Mouse (Mus musculus): ENCODE results near the gene Klf14. TPM values are rescaled to one million over a fixed set of nuclear protein-coding genes. Genes with fewer than 3 reads are reported as not detected.

Klf14 gene
- 0.19 and 0.27 TPM in 2 replicates for polyA plus RNA-seq (2016; fragmentation: Nextera tagmentation; extraction: Ambion mirVana)

DNA sequence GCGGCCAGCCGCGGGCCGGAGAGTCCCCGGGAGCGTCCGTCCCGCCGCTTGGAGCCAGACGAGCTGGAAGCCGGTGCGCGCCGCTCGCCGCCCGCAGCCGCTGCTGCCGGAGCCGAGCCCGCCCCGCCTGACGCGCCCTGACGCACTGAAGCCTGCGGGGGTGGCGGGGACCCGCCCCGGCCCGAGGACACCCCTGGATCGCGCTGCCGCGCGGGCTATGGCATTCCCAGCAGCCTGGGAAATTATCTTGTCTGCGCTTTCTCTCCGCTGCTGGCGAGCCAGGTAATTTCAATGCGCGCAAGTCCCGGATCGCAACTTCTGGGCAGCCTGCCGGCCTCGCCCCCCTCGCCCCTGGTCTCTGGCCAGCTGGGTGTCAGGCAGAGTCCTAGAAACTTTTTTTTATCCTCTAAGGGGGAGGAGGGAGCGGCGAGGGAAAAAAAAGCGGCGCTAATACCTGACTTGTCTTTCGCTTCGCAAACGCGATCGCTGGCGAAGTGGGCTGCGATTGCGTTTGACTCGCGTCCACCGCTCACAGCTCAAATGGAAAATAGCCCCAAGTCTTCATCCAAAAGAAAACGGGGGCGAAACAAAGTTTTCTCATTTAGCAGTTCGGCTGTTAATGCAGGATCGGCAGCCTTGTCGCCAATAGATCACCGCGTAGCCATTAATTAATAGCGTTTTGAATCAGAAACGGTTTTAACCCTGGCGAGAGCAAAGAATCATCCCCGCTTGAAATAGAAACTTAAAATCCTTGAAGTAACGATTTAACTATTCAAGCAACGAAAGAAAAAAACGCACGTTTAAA, at the start of gene Klf14:
Gene Klf14 (minus strand): TSS at position 343 of the 805 bp plus-strand sequence.
- Histone ChIP-seq H3K4me1 (peaks cover 14% of the 10 kb centered on the region), H3K4me3 (replicated peaks) (peak within 1 kb of the TSS; percentile 54), H3K9me3 (peaks cover 21% of the 10 kb centered on the region), H3K27ac (no peak within 1 kb of the TSS), H3K36me3 (replicated peaks) (no peaks in the 10 kb centered on the region), H3K9ac (0 out of 2 replicates have a peak within 1 kb of the TSS, but pooled peaks have one; percentile 33), H3K4me2 (peak within 1 kb of the TSS; percentile 80), H3K27me3 (peaks cover 68% of the 10 kb centered on the region)
- under 1% methylated on average over 67 of the region's 75 CpGs for WGBS
- no peak for ATAC-seq (ENCODE audit: low FRiP score)

DNA sequence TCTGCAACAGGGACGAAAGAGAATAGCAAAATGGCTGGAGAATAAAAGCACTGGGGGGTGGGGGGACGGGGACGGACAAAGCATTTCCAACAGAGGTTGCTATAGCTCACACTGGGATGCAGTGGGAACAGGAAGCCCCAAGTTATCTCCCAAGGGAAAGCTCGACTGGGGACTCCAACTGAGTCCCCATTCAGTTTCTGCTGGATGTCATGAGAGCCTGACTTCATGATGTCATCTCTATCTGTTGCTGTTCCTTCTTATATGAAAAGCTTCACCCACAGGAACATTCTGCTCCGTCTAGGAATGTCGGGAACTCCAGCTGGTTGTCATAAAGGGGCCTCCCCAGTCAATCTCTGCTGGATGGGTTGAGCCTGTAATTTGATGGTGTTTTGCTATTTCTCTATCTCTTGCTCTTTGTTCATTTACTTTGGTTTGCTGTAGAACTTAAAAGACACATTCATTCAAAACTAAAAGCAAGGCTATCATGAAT, 47.3 kb upstream of the Klf14 start:
- WGBS = 79% methylated on average over 6 of the region's 6 CpGs
- ATAC-seq (ENCODE audit: low FRiP score) = no peak
- H3K36me3 ChIP-seq (replicated peaks) = no peaks in the 10 kb centered on the region
- H3K4me2 ChIP-seq = no peak overlapping the region
- H3K4me1 ChIP-seq = peaks cover 6% of the 10 kb centered on the region; the same call in 1 of the 2 replicates
- no peak overlapping the region for H3K4me3 ChIP-seq (replicated peaks)
- H3K27me3 ChIP-seq = 0 out of 2 replicates have a peak, but pooled peaks cover 3% of the 10 kb centered on the region
- no peak overlapping the region for H3K27ac ChIP-seq
- no peak overlapping the region for H3K9ac ChIP-seq
- peaks cover 5% of the 10 kb centered on the region; the same call in 1 of the 2 replicates for H3K9me3 ChIP-seq

DNA sequence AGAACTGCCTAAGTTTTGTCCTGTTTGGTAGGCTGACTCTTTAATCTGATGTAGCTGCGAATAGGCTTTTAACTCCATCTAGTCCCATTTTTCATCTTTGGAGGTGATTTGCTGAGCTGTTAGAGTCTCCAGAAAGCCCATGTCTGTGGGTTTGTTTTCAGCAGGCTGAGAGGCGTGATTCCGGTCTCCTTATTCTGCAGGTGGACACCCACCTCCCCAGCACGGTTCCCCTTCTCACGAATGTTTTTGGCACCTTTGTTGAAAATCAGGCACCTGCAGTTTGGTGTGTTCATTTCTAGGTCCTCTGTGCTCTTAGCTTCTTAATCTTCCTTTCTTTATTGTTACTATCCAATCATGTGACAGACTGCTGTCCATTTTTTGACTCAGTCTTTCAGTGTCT, 27.5 kb upstream of the Klf14 start:
- Histone ChIP-seq H3K4me3 (replicated peaks) (no peak overlapping the region), H3K9me3 (no peaks in the 10 kb centered on the region), H3K27me3 (no peaks in the 10 kb centered on the region), H3K4me2 (no peak overlapping the region), H3K36me3 (replicated peaks) (no peaks in the 10 kb centered on the region), H3K4me1 (no peaks in the 10 kb centered on the region), H3K27ac (no peak overlapping the region), H3K9ac (no peak overlapping the region)
- 82% methylated on average over 5 of the region's 5 CpGs for WGBS
- no peak for ATAC-seq (ENCODE audit: low FRiP score)

DNA sequence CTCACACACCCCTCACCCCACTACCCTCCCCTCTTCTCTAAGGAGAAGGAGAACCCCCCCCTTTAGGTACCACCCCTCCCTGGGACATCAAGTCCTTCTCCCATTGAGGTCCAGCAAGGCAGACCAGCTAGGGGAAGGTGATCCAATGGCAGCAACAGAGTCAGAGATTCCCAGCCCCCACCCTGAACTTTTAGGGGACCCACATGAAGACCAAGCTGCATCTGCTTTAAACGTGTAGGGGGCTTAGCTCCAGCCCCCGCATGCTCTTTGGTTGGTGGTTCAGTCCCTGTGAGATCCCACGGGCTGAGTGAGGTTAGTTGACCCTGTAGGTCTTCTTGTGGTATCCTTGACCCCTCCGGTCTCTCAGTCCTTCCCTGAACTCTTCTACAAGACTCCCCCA, 24.1 kb upstream of the Klf14 start:
- Histone ChIP-seq H3K27me3 (no peaks in the 10 kb centered on the region), H3K27ac (no peak overlapping the region)
- WGBS = 62% methylated on average over 4 of the region's 4 CpGs

DNA sequence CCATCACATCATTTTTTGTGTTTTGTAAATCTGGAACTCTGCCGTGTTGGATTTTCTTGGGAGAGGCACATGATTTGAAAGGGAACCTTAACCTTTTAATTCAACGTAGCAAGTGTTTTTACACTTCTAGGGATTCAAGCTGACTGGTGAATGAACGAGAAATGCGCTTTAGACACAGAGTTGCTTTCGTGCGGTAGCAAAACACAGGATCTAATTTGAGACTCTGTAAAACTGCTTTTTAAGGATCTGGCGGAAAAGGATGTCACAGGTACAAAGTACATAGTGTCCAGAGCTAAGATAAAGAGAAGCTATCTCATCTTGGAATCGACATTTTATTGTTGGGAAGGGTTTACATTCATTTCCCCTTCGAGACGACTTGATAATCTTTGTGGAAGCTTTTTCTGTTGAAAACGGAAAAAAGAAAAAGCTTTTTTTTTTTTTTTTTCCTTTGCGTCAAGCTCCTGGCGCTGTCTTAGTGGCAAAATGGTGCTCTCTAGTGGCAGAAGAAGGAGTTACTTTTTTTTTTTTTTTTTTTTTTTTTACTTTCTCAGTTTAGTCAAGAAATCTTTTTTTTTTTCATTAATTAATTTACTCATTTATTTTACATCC, 23.6 kb upstream of the Klf14 start:
- no peaks in the 10 kb centered on the region for H3K9me3 ChIP-seq
- H3K4me3 ChIP-seq (replicated peaks) = peak overlapping the region; percentile 24; the same call in 1 of the 2 replicates
- peak overlapping the region; percentile 47 for H3K4me2 ChIP-seq
- no peaks in the 10 kb centered on the region for H3K4me1 ChIP-seq
- no peak overlapping the region for H3K27ac ChIP-seq
- H3K9ac ChIP-seq = no peak overlapping the region
- no peaks in the 10 kb centered on the region for H3K27me3 ChIP-seq
- WGBS = 20% methylated on average over 13 of the region's 13 CpGs
- H3K36me3 ChIP-seq (replicated peaks) = no peaks in the 10 kb centered on the region
- no peak for ATAC-seq (ENCODE audit: low FRiP score)

More for the DNA sequence above, 24.1 kb upstream of the Klf14 start:
- Histone ChIP-seq H3K9me3 (no peaks in the 10 kb centered on the region), H3K9ac (no peak overlapping the region), H3K4me2 (no peak overlapping the region), H3K4me3 (replicated peaks) (no peak overlapping the region), H3K36me3 (replicated peaks) (no peaks in the 10 kb centered on the region), H3K4me1 (no peaks in the 10 kb centered on the region)
- no peak for ATAC-seq (ENCODE audit: low FRiP score)

DNA sequence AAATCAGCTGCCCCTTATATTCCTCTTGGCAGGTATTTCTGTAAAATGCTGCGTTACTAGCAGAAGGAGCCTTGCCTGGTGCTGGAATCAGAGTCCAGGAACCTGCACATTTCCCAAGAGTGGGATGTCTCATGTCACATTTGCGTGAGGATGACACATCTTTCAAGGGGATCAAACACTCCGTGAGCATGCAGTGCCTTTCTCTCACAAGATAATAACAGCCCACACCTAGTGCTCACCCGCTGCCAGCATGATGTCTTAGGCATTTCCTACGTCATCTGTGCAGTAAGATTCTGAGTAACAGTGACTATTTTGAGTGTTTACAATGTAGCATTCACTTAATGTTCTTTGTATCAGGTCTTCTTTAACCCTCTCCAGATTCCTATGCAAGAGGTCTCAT, 22.5 kb upstream of the Klf14 start:
- 84% methylated on average over 5 of the region's 5 CpGs for WGBS
- no peak for ATAC-seq (ENCODE audit: low FRiP score)
- no peak overlapping the region for H3K4me3 ChIP-seq (replicated peaks)
- H3K36me3 ChIP-seq (replicated peaks) = no peaks in the 10 kb centered on the region
- no peak overlapping the region for H3K9ac ChIP-seq
- H3K27ac ChIP-seq = no peak overlapping the region
- H3K4me2 ChIP-seq = no peak overlapping the region
- H3K9me3 ChIP-seq = no peaks in the 10 kb centered on the region
- no peaks in the 10 kb centered on the region for H3K27me3 ChIP-seq
- H3K4me1 ChIP-seq = no peaks in the 10 kb centered on the region

DNA sequence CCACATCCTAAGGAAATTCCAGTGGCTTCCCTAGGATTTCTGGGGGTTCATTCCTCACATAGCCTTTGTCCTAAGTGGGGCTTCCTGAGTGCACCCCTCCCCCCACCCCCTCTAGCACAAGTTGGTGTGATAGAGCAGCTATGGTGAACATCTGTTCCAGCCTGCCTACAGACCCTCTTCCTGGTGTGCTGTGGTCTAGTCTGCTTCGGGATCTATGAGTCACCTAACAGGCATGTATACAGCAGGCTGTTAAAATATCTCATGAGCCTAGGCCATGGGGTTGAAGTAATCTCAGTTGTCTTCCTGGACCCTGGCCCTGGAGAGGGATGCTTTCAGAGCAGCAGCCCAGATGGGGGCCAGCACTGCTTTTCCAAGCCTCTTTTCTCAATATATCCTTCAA, 19.7 kb upstream of the Klf14 start:
- Histone ChIP-seq H3K27ac (no peak overlapping the region), H3K4me1 (no peaks in the 10 kb centered on the region), H3K36me3 (replicated peaks) (no peaks in the 10 kb centered on the region), H3K9me3 (no peaks in the 10 kb centered on the region), H3K9ac (no peak overlapping the region), H3K4me3 (replicated peaks) (no peak overlapping the region), H3K4me2 (no peak overlapping the region), H3K27me3 (no peaks in the 10 kb centered on the region)
- 86% methylated on average over 1 of the region's 1 CpGs for WGBS
- ATAC-seq (ENCODE audit: low FRiP score) = no peak

DNA sequence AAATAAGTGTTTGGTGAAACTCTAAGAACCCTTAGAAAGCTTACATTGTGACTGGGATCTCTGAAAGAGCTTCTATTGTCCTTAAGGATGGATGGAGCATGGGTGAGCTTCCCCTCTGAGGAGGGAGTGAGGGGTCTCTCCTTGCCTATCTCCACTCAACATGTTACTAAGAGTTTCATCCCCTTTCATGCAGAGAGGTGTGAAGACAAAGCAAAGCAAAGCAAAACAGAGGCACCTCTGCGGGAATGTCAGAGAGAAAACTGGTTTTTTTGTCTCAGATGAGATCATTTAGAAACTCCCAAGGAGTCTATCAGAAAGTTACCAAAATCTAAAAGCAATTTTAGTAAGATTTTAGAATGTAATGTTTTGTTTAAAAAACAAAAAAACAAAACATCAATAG, 13.2 kb upstream of the Klf14 start:
- Histone ChIP-seq H3K36me3 (replicated peaks) (no peaks in the 10 kb centered on the region), H3K27ac (no peak overlapping the region), H3K4me1 (peaks cover 4% of the 10 kb centered on the region; the same call in 1 of the 2 replicates), H3K27me3 (0 out of 2 replicates have a peak, but pooled peaks cover 5% of the 10 kb centered on the region), H3K9me3 (no peaks in the 10 kb centered on the region), H3K9ac (no peak overlapping the region), H3K4me2 (no peak overlapping the region), H3K4me3 (replicated peaks) (no peak overlapping the region)
- 76% methylated on average over 1 of the region's 1 CpGs for WGBS
- no peak for ATAC-seq (ENCODE audit: low FRiP score)

DNA sequence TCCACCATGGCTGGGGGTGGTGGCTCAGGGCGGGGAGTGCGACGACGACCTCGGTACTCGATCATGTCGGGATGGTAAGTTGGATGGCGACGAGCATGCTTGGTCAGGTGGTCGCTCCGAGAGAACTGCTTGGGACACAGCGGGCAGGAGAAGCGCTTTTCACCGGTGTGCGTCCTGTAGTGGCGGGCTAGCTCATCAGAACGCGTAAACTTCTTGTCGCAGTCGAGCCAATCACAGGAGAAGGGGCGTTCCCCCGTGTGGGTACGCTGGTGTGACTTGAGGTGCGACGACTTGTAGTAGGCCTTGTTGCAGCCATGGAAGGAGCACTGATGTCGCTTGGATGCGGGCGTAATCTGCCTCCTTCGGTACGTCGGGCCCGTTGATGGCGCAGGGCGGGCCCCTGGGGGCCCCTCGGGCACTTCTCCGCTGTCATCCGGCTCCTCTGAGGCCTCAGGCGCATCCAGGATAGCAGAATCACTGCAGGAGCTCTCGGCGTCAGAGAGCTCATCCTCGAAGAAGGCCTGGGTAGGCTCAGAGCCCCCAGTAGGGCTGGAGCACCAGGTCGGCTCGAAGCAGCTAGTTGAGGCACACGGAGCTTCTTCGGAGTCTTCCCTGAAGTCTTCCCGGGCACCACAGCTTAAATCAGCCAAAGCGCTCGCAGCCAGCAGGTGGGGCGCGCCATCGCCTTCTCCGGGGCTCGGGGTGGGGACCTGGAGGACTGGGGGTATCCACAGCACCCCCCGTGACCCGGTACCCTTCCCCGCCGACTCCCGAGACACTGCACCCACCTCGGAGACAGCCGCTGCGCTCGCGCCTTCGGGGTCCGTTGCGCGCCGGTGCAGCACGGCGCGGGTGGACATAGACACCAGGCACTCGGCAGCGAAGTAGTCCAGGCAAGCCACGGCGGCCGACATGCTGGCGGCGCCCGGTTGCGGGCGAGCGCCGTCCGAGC, 818 bp downstream of the Klf14 start:
- H3K4me2 ChIP-seq = peak overlapping the region; percentile 80
- H3K4me3 ChIP-seq (replicated peaks) = peak overlapping the region; percentile 54
- peaks cover 62% of the 10 kb centered on the region for H3K27me3 ChIP-seq
- H3K9me3 ChIP-seq = peaks cover 21% of the 10 kb centered on the region
- no peak overlapping the region for H3K27ac ChIP-seq
- H3K36me3 ChIP-seq (replicated peaks) = no peaks in the 10 kb centered on the region
- 2% methylated on average over 83 of the region's 84 CpGs for WGBS
- H3K9ac ChIP-seq = no peak overlapping the region
- no peak for ATAC-seq (ENCODE audit: low FRiP score)
- peaks cover 14% of the 10 kb centered on the region for H3K4me1 ChIP-seq

DNA sequence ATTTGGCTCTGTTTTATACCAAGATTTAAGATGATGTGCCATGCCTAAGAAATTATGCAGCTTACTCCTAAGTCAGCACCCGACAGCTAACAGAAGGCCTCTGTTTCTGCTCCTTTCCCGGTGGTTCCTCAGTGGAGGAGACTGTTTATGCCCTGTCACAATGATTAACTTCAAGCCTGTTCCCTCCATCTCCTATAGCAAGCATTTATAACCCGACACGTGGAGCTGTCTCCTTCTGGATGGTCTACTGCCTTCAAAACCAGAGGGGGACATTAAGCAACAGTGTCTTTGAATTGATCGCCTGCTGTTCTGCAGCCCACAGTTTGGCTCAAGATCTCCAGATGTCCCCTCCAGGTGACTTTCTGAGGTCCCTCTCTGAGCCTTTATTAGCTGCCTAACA, 19.6 kb downstream of the Klf14 start:
- H3K9me3 ChIP-seq = no peaks in the 10 kb centered on the region
- H3K27me3 ChIP-seq = no peaks in the 10 kb centered on the region
- ATAC-seq (ENCODE audit: low FRiP score) = no peak
- no peaks in the 10 kb centered on the region for H3K36me3 ChIP-seq (replicated peaks)
- H3K9ac ChIP-seq = no peak overlapping the region
- WGBS = 82% methylated on average over 5 of the region's 5 CpGs
- H3K4me2 ChIP-seq = no peak overlapping the region
- no peak overlapping the region for H3K4me3 ChIP-seq (replicated peaks)
- no peaks in the 10 kb centered on the region for H3K4me1 ChIP-seq
- no peak overlapping the region for H3K27ac ChIP-seq

DNA sequence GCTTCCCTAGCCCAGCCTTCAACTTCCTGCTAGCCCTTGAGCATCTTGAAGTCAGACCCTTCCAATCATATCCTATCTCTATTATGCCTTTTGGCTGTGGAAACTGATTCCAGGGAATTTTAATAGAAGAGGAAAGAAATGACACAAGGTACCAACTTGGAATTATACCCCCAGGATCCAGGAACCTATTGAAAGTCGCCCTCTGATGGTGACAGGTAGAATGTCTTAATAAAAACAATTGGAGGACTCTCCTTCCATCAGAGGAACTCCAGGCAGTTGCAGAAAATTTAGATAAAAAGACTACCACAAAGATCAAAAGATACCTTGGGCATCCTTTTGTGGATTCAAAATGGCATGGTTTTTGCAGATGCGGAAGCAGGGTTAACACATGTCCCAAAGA, 36.1 kb downstream of the Klf14 start:
- no peak overlapping the region for H3K4me3 ChIP-seq (replicated peaks)
- H3K27ac ChIP-seq = no peak overlapping the region
- H3K9me3 ChIP-seq = no peaks in the 10 kb centered on the region
- no peak overlapping the region for H3K9ac ChIP-seq
- H3K36me3 ChIP-seq (replicated peaks) = no peaks in the 10 kb centered on the region
- H3K27me3 ChIP-seq = no peaks in the 10 kb centered on the region
- no peak overlapping the region for H3K4me2 ChIP-seq
- peaks cover 5% of the 10 kb centered on the region; the same call in 1 of the 2 replicates for H3K4me1 ChIP-seq
- ATAC-seq (ENCODE audit: low FRiP score) = no peak
- 44% methylated on average over 2 of the region's 2 CpGs for WGBS

DNA sequence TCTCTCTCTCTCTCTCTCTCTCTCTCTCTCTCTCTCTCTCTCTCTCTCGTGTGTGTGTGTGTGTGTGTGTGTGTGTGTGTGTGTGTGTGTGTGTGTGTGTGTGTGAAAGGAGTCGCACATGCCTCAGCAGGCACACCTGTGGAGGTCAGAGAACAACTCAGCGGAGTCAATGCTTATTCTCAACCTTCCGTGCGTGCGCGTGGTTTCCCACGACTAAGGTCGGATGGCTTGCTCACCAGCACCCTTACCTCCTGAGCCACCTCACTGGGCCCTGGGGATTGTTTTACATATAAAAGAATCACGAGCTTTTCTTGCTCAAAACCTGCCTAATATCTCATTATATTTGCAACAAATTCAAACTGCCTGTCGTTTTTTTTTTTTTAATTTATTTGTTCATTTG, 37.1 kb downstream of the Klf14 start:
- H3K9ac ChIP-seq = no peak overlapping the region
- no peaks in the 10 kb centered on the region for H3K27me3 ChIP-seq
- no peaks in the 10 kb centered on the region for H3K9me3 ChIP-seq
- WGBS = 71% methylated on average over 10 of the region's 11 CpGs
- no peak overlapping the region for H3K4me2 ChIP-seq
- H3K4me1 ChIP-seq = peaks cover 5% of the 10 kb centered on the region; the same call in 1 of the 2 replicates
- ATAC-seq (ENCODE audit: low FRiP score) = no peak
- no peak overlapping the region for H3K4me3 ChIP-seq (replicated peaks)
- no peaks in the 10 kb centered on the region for H3K36me3 ChIP-seq (replicated peaks)
- no peak overlapping the region for H3K27ac ChIP-seq
